Mouse (Mus musculus) MEL (cell line): Measurements from ENCODE around the gene Msi2. TPM values are rescaled to one million over a fixed set of nuclear protein-coding genes. Genes with fewer than 3 reads are reported as not detected.
A peak's percentile ranks its signal among the peaks of the same experiment; 100 is the strongest.

Source experiments
- DNase-seq: peaks from one replicate; pipeline ENCODE4 v3.0.0; 2011; ENCODE audit warnings: low read depth, low spot score
- H3K27ac ChIP-seq: 2 replicates; pipeline ENCODE4 v1.5.1; 2012; ENCODE audit warnings: low read depth, mild to moderate bottlenecking, control low read depth, low read length, moderate library complexity; ENCODE audit not compliant: control insufficient read depth
- H3K27me3 ChIP-seq, 2 experiments: fragments of 150-350 bp in 1 of 2; sonication (generic) in 1 of 2; 2 replicates each; pipeline ENCODE4 v1.6.1; 2012; ENCODE audit warnings: low read length in 2 of 2, mild to moderate bottlenecking in 2 of 2, improper control_type of control experiment in 1 of 2, moderate library complexity in 1 of 2; ENCODE audit not compliant: insufficient read depth in 2 of 2, control insufficient read depth in 1 of 2
- H3K36me3 ChIP-seq, 2 experiments: 2 replicates each; pipeline ENCODE4 v1.6.1; 2012 to 2014; ENCODE audit warnings: low read length in 2 of 2, improper control_type of control experiment in 1 of 2, inconsistent platforms in 1 of 2, mild to moderate bottlenecking in 1 of 2; ENCODE audit not compliant: insufficient read depth in 2 of 2, control insufficient read depth in 1 of 2
- H3K4me1 ChIP-seq, 2 experiments: fragments of 150-350 bp in 1 of 2; sonication (generic) in 1 of 2; 2 replicates each; pipeline ENCODE4 v1.6.1; 2012; ENCODE audit warnings: low read length in 2 of 2, improper control_type of control experiment in 1 of 2, mild to moderate bottlenecking in 1 of 2; ENCODE audit not compliant: insufficient read depth in 2 of 2, control insufficient read depth in 1 of 2
- H3K4me3 ChIP-seq, 2 experiments: fragments of 150-350 bp in 1 of 2; sonication (generic) in 1 of 2; 2 replicates each; pipeline ENCODE4 v1.5.1; 2012; ENCODE audit warnings: low read depth in 2 of 2, low read length in 2 of 2, mild to moderate bottlenecking in 2 of 2, moderate library complexity in 2 of 2, control low read depth in 1 of 2, improper control_type of control experiment in 1 of 2; ENCODE audit not compliant: control insufficient read depth in 1 of 2, insufficient read depth in 1 of 2
- H3K79me2 ChIP-seq: 2 replicates; pipeline ENCODE4 v1.6.1; 2012; ENCODE audit warnings: mild to moderate bottlenecking, low read length, moderate library complexity; ENCODE audit not compliant: control insufficient read depth, poor library complexity, insufficient read depth
- H3K9ac ChIP-seq: 2 replicates; pipeline ENCODE4 v1.6.1; 2012; ENCODE audit warnings: low read depth, mild to moderate bottlenecking, control low read depth, low read length, moderate library complexity; ENCODE audit not compliant: control insufficient read depth, poor library complexity, severe bottlenecking
- H3K9me3 ChIP-seq: fragments of 150-350 bp; sonication (generic); replicated peaks from 2 replicates; pipeline ENCODE4 v1.6.1; 2012; ENCODE audit warnings: mild to moderate bottlenecking, low read length, improper control_type of control experiment, moderate library complexity; ENCODE audit not compliant: insufficient read depth
- BHLHE40 ChIP-seq: IDR thresholded peaks from 2 replicates; pipeline ENCODE4 v1.6.1; 2012; ENCODE audit warnings: low read depth, mild to moderate bottlenecking, inconsistent platforms, low read length, improper control_type of control experiment, borderline replicate concordance
- GABPA ChIP-seq: IDR thresholded peaks from 2 replicates; pipeline ENCODE4 v1.6.1; 2012; ENCODE audit warnings: low read depth, mild to moderate bottlenecking, inconsistent platforms, low read length, improper control_type of control experiment, moderate library complexity
- HCFC1 ChIP-seq: IDR thresholded peaks from 2 replicates; pipeline ENCODE4 v1.6.1; 2012; ENCODE audit warnings: low read depth, mild to moderate bottlenecking, inconsistent platforms, low read length, improper control_type of control experiment, moderate library complexity
- JUND ChIP-seq: IDR thresholded peaks from 2 replicates; pipeline ENCODE4 v1.6.1; 2011; ENCODE audit warnings: low read depth, mild to moderate bottlenecking, improper control_type of control experiment, low read length
- KAT2A ChIP-seq: conservative IDR thresholded peaks from 2 replicates; pipeline ENCODE4 v1.6.1; 2012; ENCODE audit warnings: low read depth, low read length, improper control_type of control experiment, inconsistent platforms
- MEF2A ChIP-seq: IDR thresholded peaks from 2 replicates; pipeline ENCODE4 v1.6.1; 2014; ENCODE audit warnings: low read depth, mild to moderate bottlenecking, inconsistent platforms, low read length, improper control_type of control experiment; ENCODE audit not compliant: poor library complexity, insufficient replicate concordance, severe bottlenecking; ENCODE audit errors: extremely low read depth
- MXI1 ChIP-seq: IDR thresholded peaks from 2 replicates; pipeline ENCODE4 v1.6.1; 2011; ENCODE audit warnings: mild to moderate bottlenecking, low read depth, low read length, improper control_type of control experiment
- MYB ChIP-seq: IDR thresholded peaks from 2 replicates; pipeline ENCODE4 v1.6.1; 2011; ENCODE audit warnings: mild to moderate bottlenecking, low read depth, low read length, improper control_type of control experiment
- NELFE ChIP-seq: IDR thresholded peaks from 2 replicates; pipeline ENCODE4 v1.6.1; 2011; ENCODE audit warnings: low read depth, low read length, improper control_type of control experiment
- RCOR1 ChIP-seq: IDR thresholded peaks from 2 replicates; pipeline ENCODE4 v1.6.1; 2012; ENCODE audit warnings: low read depth, mild to moderate bottlenecking, inconsistent platforms, low read length, improper control_type of control experiment
- TBP ChIP-seq: IDR thresholded peaks from 2 replicates; pipeline ENCODE4 v1.8.0; 2011; ENCODE audit warnings: low read depth, low read length, improper control_type of control experiment
- UBTF ChIP-seq: IDR thresholded peaks from 2 replicates; pipeline ENCODE4 v1.6.1; 2012; ENCODE audit warnings: low read depth, mild to moderate bottlenecking, inconsistent platforms, low read length, improper control_type of control experiment, moderate library complexity, borderline replicate concordance; ENCODE audit not compliant: insufficient read depth
- USF1 ChIP-seq: IDR thresholded peaks from 2 replicates; pipeline ENCODE4 v1.6.1; 2014; ENCODE audit warnings: low read depth, mild to moderate bottlenecking, inconsistent platforms, low read length, improper control_type of control experiment, moderate library complexity
- ZKSCAN1 ChIP-seq: IDR thresholded peaks from 2 replicates; pipeline ENCODE4 v1.6.1; 2012; ENCODE audit warnings: low read depth, mild to moderate bottlenecking, inconsistent platforms, low read length, improper control_type of control experiment, moderate library complexity
- ZMIZ1 ChIP-seq: IDR thresholded peaks from 2 replicates; pipeline ENCODE4 v1.6.1; 2012; ENCODE audit warnings: low read depth, mild to moderate bottlenecking, inconsistent platforms, low read length, improper control_type of control experiment, moderate library complexity
- ZNF384 ChIP-seq: IDR thresholded peaks from 2 replicates; pipeline ENCODE4 v1.6.1; 2012; ENCODE audit warnings: low read depth, mild to moderate bottlenecking, inconsistent platforms, low read length, improper control_type of control experiment
- polyA plus RNA-seq, 2 experiments: library from polyadenylated mRNA; stranded (reverse) in 1 of 2; unstranded in 1 of 2; fragments of >175 nt in 1 of 2; fragments of >200 nt in 1 of 2; gene quantifications; 2 replicates each; pipeline versions ENCODE4 v1.2.1 to v1.2.4; 2012; ENCODE audit warnings: low replicate concordance in 2 of 2, low read depth in 1 of 2; ENCODE audit not compliant: insufficient read length in 2 of 2, insufficient read depth in 1 of 2, missing spikeins in 1 of 2
- total RNA-seq: library from RNA; depleted of rRNA; stranded (reverse); fragments of 300-350 nt; gene quantifications from 2 replicates; pipeline ENCODE4 v1.2.3, GENCODE M21; 2012

The Msi2 gene
- total and polyA plus RNA-seq, 3 experiments, result 16.2 to 29.7 TPM; not detected in 1

DNA sequence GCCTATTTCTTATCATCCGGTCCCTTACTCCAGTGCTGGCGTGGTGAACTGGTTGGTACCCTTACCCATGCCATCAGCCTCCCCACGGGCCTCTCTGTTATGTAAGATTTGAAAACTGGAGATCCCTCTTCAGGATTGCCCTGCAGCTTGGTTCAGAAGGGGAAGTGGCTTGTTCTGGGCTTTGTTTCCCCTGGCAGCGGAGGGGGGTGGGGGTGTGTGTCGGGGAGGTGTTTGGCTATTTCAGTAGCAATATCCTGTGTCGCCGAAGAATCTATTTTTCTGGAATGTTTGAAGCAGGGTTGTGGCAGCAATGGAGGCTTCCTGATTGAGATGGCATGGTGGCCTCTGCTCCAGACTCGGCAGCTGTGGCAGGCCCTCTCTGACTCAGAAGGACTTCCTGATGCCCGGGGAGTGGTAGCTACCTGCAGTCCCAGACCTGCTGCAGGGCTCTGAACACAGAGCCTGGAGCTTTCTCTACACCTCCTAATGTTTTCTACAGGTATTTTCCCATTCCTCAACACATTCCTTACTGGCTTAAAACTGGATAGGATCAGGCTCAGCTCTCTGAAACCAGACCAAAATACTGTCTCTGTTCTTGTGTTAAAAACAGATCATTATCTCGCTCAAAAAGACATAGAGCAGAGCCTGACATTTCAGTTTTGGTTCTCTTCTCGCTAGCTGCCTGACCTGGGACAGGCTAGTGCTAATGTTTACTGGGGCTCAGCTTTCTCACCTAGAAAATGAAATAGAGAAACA, 104.4 kb downstream of the Msi2 start (continued):
- no peak for TF ChIP-seq ZKSCAN1
- 0 out of 2 replicates have a peak, but pooled peaks have one; percentile 27 for TF ChIP-seq TBP
- TF ChIP-seq GABPA, result no peak
- no peak for TF ChIP-seq ZMIZ1
- TF ChIP-seq, all 39 proteins: peak for 11

DNA sequence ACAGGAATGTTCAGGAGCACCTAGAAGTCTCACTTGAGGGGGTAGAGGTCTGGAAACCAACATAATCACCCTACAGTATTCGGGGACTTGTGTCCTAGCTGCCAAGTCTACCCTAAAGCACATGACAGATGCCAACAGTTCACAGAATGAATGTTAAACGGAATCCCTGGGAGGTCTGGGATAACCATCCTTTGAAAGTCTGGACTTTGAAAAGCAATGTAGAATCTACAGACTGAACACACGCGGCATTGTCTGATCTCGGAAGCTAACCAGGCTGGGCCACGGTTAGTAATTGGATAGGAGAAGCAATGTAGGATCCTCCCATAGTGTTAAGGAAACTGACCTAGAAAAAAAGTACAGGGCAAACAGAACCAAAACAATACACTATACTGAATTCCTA, 105.3 kb downstream of the Msi2 start:
- TF ChIP-seq MEF2A, result no peak
- no peak for TF ChIP-seq KAT2A
- TF ChIP-seq USF1, result no peak
- no peak for TF ChIP-seq MXI1
- TF ChIP-seq BHLHE40, result no peak
- no peak for TF ChIP-seq ZNF384
- TF ChIP-seq MYB, result no peak
- no peak for TF ChIP-seq UBTF
- TF ChIP-seq RCOR1, result no peak
- TF ChIP-seq HCFC1, result no peak
- TF ChIP-seq, all 39 proteins: peak for 0
- Histone ChIP-seq H3K9ac (no peak overlapping the region), H3K27me3 (no peaks in the 10 kb centered on the region), H3K36me3 (peaks cover 0 to 57% of the 10 kb centered on the region in 2 experiments; a peak in 3 of 4 replicates), H3K4me1 (peaks cover 32 to 49% of the 10 kb centered on the region in 2 experiments), H3K27ac (no peak overlapping the region; the same call in 1 of the 2 replicates), H3K4me3 (no peak overlapping the region), H3K79me2 (no peaks in the 10 kb centered on the region; the same call in 1 of the 2 replicates), H3K9me3 (no peaks in the 10 kb centered on the region)
- no peak for DNase-seq

DNA sequence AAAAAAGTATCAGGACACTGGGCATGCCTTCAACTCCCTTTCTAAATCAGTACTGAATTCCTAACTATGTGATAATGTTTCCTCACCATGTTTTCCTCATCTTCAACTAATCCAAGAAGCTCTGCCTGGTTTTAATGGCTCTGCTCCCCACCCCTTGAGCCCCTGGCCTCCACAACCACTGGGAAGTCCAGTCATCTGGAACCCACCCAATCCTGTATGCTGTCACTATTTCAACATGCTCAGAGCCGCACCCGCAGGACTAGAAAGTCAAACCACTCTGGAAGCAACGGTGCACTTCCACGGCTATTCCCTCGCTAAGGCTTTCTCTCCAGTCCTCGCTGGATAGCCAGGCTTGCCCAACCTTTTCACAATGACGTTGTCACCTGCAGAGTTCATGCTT, 106.2 kb downstream of the Msi2 start:
- Histone ChIP-seq H3K4me3 (no peak overlapping the region), H3K9me3 (no peaks in the 10 kb centered on the region), H3K27me3 (no peaks in the 10 kb centered on the region), H3K27ac (no peak overlapping the region), H3K4me1 (peaks cover 35 to 57% of the 10 kb centered on the region in 2 experiments), H3K79me2 (no peaks in the 10 kb centered on the region; the same call in 1 of the 2 replicates), H3K9ac (no peak overlapping the region), H3K36me3 (peaks cover 0 to 66% of the 10 kb centered on the region in 2 experiments; a peak in 3 of 4 replicates)
- DNase-seq, result no peak
- TF ChIP-seq JUND, result no peak
- no peak for TF ChIP-seq MYB
- no peak for TF ChIP-seq NELFE
